Mouse (Mus musculus) heart, embryonic 14.5 days (tissue): Measurements from ENCODE around the gene Slc22a15. TPM values are rescaled to one million over a fixed set of nuclear protein-coding genes. Genes with fewer than 3 reads are reported as not detected.

ENCODE experiments used
- ATAC-seq: fragments of 200-750 bp; cut with Nextera tagmentation; 2 replicates; pipeline ENCODE4 v1.8.0; 2017; ENCODE audit warnings: low read depth, moderate TSS enrichment; ENCODE audit not compliant: insufficient number of reproducible peaks, insufficient read depth, low FRiP score
- H3K27ac ChIP-seq, 2 experiments: fragments of 200-500 bp in 1 of 2; fragments of 300-500 bp in 1 of 2; sonication (generic) in 1 of 2; replicated peaks in 1 of 2; 2 replicates each; pipeline ENCODE4 v1.5.1; 2012 to 2014; ENCODE audit warnings: low read depth in 2 of 2, low read length in 2 of 2, control low read depth in 1 of 2, mild to moderate bottlenecking in 1 of 2, mixed read lengths in 1 of 2; ENCODE audit not compliant: control insufficient read depth in 1 of 2, insufficient read depth in 1 of 2
- H3K27me3 ChIP-seq: fragments of 300-500 bp; sonication (generic); 2 replicates; pipeline ENCODE4 v1.6.1; 2014; ENCODE audit warnings: mild to moderate bottlenecking, low read length, control low read depth; ENCODE audit not compliant: control insufficient read depth, insufficient read depth
- H3K36me3 ChIP-seq: fragments of 300-500 bp; sonication (generic); 2 replicates; pipeline ENCODE4 v1.6.1; 2014; ENCODE audit warnings: mild to moderate bottlenecking, control low read depth, low read length, mixed read lengths; ENCODE audit not compliant: control insufficient read depth, insufficient read depth
- H3K4me1 ChIP-seq, 2 experiments: fragments of 200-500 bp in 1 of 2; fragments of 300-500 bp in 1 of 2; sonication (generic) in 1 of 2; 2 replicates each; pipeline ENCODE4 v1.6.1; 2012 to 2014; ENCODE audit warnings: low read length in 2 of 2, control low read depth in 1 of 2, mixed read lengths in 1 of 2; ENCODE audit not compliant: control insufficient read depth in 2 of 2, insufficient read depth in 2 of 2
- H3K4me2 ChIP-seq: fragments of 300-500 bp; sonication (generic); 2 replicates; pipeline ENCODE4 v1.6.1; 2014; ENCODE audit warnings: mild to moderate bottlenecking, low read length
- H3K4me3 ChIP-seq, 2 experiments: fragments of 200-500 bp in 1 of 2; fragments of 300-500 bp in 1 of 2; sonication (generic) in 1 of 2; 2 replicates each; pipeline ENCODE4 v1.5.1; 2012 to 2014; ENCODE audit warnings: low read length in 2 of 2, mild to moderate bottlenecking in 2 of 2, control low read depth in 1 of 2, low read depth in 1 of 2, moderate library complexity in 1 of 2; ENCODE audit not compliant: control insufficient read depth in 1 of 2, insufficient read depth in 1 of 2
- H3K9ac ChIP-seq: fragments of 300-500 bp; sonication (generic); 2 replicates; pipeline ENCODE4 v1.6.1; 2014; ENCODE audit warnings: mild to moderate bottlenecking, low read length
- H3K9me3 ChIP-seq: fragments of 300-500 bp; sonication (generic); 2 replicates; pipeline ENCODE4 v1.6.1; 2016; ENCODE audit warnings: low read length, control low read depth; ENCODE audit not compliant: control insufficient read depth
- WGBS: fragments of 180-500 bp; shearing (Covaris S2); extraction: QIAGEN DNeasy Blood & Tissue Kit; methylation state at CpG from one replicate; pipeline ENCODE4 v1.1.7; 2014; 5-methylcytosine and 5-hydroxymethylcytosine counted together
- polyA plus RNA-seq: library from polyadenylated mRNA; unstranded; fragments of >200 nt; fragmentation: Nextera tagmentation; extraction: Ambion mirVana; gene quantifications from 2 replicates; pipeline ENCODE4 v1.2.1, GENCODE M21; 2014

Slc22a15 gene
- polyA plus RNA-seq, result 5.1 and 6.1 TPM in 2 replicates

DNA sequence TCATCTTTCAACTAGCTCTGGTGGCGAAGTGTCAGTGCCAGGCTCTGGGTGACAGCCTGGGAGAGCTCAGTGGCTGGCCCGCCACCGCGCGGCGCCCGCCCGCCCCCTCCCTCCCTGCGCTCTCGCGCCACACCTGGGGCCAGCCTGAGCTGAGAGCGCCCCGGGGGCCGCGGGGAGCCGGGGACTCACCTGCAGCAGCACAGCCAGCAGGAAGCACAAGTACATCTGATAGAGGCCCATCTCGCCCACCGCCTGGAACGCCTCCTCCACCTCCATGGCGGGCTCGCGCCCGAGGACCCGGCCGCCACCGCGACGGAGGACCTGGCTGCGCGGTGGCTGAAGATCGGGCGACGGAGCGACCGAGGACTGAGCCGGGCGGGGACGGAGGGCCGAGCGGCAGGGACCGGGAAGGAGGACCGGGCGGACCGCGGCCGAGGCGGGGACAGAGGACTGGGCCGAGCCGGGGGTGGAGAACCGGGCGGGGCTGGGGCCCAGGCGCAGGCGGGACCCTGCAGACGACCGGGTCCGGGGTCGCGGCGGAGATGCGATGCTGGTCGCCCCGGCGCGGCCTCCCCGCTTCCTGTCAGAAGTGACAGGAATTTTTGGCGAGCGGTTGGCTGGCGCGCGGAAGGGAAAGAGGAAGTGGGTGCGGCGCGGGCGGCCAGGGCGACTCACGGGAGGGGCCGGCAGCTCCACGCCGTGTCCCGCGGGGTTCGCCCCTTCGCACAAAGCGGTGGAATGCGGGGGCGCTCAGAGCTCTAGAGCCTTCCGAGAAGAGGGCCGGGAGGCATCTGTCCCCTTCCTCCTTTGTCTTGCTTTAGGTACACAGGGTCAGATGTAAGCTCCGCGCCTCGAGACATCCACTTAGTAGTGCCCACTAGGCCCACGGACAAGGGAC is at the start of gene Slc22a15:
Slc22a15 (minus strand) TSS at position 611 of the 898 bp plus-strand sequence.
- peaks cover 6 to 20% of the 10 kb centered on the region in 2 experiments for H3K4me1 ChIP-seq
- H3K4me3 ChIP-seq, result peak within 1 kb of the TSS; percentile 88 to 92
- under 1% methylated on average over 91 of the region's 92 CpGs for WGBS
- ATAC-seq, result peak; percentile 82
- peaks cover 4% of the 10 kb centered on the region for H3K36me3 ChIP-seq
- H3K9me3 ChIP-seq, result no peaks in the 10 kb centered on the region
- peak within 1 kb of the TSS; percentile 87 to 93 for H3K27ac ChIP-seq
- H3K4me2 ChIP-seq, result peak within 1 kb of the TSS; percentile 71
- H3K27me3 ChIP-seq, result no peaks in the 10 kb centered on the region
- peak within 1 kb of the TSS; percentile 94 for H3K9ac ChIP-seq

DNA sequence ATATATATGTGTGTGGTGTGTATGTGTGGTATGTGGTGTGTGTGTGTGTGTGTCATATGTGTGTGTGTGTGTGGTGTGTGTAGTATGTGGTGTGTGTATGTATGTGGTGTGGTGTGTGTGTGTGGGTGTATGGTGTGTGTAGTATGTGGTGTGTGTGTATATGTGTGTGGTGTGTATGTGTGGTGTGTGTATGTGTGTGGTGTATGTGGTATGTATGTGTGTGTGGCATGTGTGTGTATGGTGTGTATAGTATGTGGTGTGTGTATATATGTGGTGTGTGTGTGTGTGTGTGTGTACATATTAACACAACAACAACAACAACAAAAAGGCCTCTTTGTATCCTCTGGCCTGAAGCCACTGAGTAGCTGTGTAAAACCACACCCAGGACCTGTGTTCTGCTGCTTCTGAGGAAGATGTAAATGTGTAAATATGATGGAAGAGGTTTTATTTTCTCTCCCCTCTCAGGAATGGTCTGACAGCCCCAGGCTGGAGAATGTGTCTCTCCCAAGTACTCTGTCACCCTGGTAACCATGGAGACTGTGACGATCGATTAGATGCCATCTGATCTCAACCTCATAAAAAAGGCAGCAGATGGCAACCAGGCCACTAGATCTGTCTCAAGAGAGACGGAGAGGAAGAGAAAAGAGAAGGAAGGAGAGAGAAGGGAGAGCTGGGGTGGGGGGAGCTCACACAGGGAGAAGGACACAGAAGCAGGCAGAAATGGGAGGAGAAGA is 42.7 kb upstream of the Slc22a15 start:
- Histone ChIP-seq H3K4me1 (0 out of 4 replicates have a peak, but pooled peaks cover 0 to 3% of the 10 kb centered on the region in 2 experiments), H3K27me3 (no peaks in the 10 kb centered on the region), H3K36me3 (no peaks in the 10 kb centered on the region), H3K4me2 (no peak overlapping the region), H3K4me3 (no peak overlapping the region), H3K9me3 (no peaks in the 10 kb centered on the region), H3K9ac (no peak overlapping the region), H3K27ac (no peak overlapping the region)
- 62% methylated on average over 3 of the region's 3 CpGs for WGBS
- no peak for ATAC-seq

DNA sequence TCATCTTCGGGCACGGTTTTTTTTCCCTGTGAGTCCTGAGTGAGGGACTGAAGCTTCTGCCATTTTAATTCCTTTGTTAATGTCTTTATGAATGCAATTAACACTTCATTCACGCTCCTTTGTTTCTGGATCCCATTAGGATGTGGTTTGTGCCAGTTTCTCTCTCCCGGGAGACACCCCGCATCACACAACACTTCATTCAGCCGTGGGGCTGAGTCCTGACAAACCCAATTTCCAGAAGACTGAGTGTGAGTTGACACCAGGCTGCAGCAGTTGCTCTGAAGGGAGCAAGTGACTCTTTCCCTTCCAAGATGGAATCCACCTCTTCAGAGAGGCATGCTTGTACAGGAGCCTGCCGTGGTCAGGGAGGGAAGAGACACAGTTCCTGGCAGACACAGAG is 40.1 kb upstream of the Slc22a15 start:
- 68% methylated on average over 7 of the region's 7 CpGs for WGBS
- Histone ChIP-seq H3K27ac (no peak overlapping the region), H3K36me3 (no peaks in the 10 kb centered on the region), H3K27me3 (no peaks in the 10 kb centered on the region), H3K9ac (no peak overlapping the region), H3K4me3 (no peak overlapping the region), H3K4me2 (no peak overlapping the region), H3K9me3 (no peaks in the 10 kb centered on the region), H3K4me1 (0 out of 4 replicates have a peak, but pooled peaks cover 0 to 3% of the 10 kb centered on the region in 2 experiments)
- ATAC-seq, result no peak

DNA sequence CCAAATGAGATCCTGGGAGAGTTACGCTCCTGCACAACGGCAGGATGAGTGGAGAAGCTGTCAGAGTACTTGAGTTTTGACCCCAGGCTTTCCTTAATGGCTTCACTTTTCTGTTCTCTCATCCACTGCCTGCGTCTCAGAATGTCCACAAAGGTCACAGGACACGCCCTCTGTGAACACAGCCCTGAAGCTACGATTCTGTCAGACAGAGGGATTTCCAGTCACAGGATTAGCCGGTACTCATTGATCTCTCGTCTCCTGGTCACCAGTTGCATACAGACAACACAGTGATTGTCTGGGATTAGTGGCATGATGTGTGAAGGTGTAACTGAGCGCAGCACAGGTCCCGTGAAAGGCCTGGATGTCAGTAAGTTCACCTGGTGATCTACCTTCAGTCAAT is 39.2 kb upstream of the Slc22a15 start:
- Histone ChIP-seq H3K9ac (no peak overlapping the region), H3K9me3 (no peaks in the 10 kb centered on the region), H3K4me3 (no peak overlapping the region), H3K27me3 (no peaks in the 10 kb centered on the region), H3K4me1 (0 out of 4 replicates have a peak, but pooled peaks cover 0 to 3% of the 10 kb centered on the region in 2 experiments), H3K4me2 (no peak overlapping the region), H3K27ac (no peak overlapping the region), H3K36me3 (no peaks in the 10 kb centered on the region)
- 53% methylated on average over 9 of the region's 9 CpGs for WGBS
- no peak for ATAC-seq

DNA sequence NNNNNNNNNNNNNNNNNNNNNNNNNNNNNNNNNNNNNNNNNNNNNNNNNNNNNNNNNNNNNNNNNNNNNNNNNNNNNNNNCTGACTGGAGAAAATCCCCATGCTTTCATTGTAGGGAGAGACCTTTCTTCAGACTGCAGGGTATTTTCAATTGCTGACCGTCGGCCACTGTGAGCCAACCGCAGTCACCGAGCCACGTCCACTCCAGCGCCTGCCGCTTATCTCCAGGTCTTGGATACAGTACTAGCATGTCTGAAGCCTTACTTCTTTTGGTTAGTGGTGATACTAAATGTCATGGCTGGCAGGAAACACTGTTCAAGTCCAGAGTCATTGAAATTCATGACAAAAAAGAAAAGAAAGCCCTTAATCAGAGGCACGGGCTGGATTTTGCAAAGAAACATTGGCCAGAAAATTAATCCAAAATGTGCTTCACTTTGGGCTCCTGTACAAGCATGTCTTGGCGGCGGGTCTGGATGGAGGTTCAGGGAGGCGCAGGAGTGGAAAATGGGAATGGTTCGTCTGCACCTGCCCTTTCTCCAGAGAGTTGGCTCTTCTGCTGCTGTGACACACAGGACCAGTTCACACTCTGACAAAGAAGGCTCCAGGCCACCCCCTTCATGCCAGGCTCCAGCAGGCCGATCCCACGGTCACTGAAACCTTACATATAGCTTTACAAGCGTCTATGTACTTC is 37.0 kb upstream of the Slc22a15 start:
- H3K4me3 ChIP-seq, result no peak overlapping the region
- no peaks in the 10 kb centered on the region for H3K27me3 ChIP-seq
- WGBS, result 83% methylated on average over 15 of the region's 15 CpGs
- no peak overlapping the region for H3K27ac ChIP-seq
- H3K4me2 ChIP-seq, result no peak overlapping the region
- 0 out of 4 replicates have a peak, but pooled peaks cover 0 to 3% of the 10 kb centered on the region in 2 experiments for H3K4me1 ChIP-seq
- no peak overlapping the region for H3K9ac ChIP-seq
- no peak for ATAC-seq
- no peaks in the 10 kb centered on the region for H3K36me3 ChIP-seq
- H3K9me3 ChIP-seq, result no peaks in the 10 kb centered on the region

DNA sequence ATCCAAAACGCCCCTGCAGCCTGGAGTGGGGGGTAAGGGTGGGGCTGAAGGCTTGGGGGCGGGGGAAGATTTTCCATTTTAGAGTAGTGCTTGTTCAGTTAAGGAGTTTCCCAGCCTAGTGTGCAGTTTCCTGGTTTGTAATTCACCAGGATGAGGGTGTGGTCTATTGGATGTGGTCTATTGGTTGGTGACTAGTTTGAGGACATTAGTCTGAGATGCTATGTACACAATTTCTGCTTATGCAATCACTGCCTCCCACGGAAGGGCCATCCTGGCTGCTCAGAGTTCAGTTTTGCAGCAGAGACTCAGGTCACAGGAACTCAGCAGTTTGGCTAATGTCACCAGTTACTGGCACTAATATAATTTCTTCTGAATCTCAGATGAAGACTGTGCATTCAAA is 33.8 kb upstream of the Slc22a15 start:
- H3K9ac ChIP-seq, result no peak overlapping the region
- no peaks in the 10 kb centered on the region for H3K36me3 ChIP-seq
- no peak overlapping the region for H3K4me3 ChIP-seq
- H3K9me3 ChIP-seq, result no peaks in the 10 kb centered on the region
- no peak overlapping the region for H3K4me2 ChIP-seq
- no peaks in the 10 kb centered on the region for H3K27me3 ChIP-seq
- ATAC-seq, result no peak
- H3K4me1 ChIP-seq, result 0 out of 4 replicates have a peak, but pooled peaks cover 0 to 3% of the 10 kb centered on the region in 2 experiments
- no peak overlapping the region for H3K27ac ChIP-seq
- 63% methylated on average over 3 of the region's 3 CpGs for WGBS

DNA sequence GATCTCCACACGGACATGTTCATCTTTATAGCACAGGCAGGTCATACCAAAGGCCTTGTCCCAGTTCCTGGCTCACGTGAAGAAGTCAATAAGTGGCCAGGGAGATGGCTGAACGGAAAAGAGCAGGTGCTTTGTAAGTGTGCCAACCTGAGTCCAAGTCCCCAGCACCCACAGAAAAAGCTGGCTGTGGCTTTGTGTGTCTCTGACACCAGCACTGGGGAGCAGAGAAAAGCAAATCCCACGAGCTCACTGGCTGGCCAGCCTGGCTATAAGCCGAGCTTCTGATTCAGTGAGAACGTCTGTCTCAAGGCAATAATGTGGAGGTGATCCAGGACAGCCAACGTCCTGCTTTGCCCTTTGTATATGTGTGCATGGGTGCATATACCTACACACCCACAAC is 29.3 kb upstream of the Slc22a15 start:
- Histone ChIP-seq H3K27me3 (no peaks in the 10 kb centered on the region), H3K4me2 (no peak overlapping the region), H3K4me1 (no peaks in the 10 kb centered on the region), H3K27ac (no peak overlapping the region), H3K9me3 (no peaks in the 10 kb centered on the region), H3K36me3 (no peaks in the 10 kb centered on the region), H3K9ac (no peak overlapping the region), H3K4me3 (no peak overlapping the region)
- ATAC-seq, result no peak
- WGBS, result 74% methylated on average over 7 of the region's 7 CpGs
